Mouse (Mus musculus) spleen, postnatal 36 days (tissue): ENCODE data around the gene Foxn1.

Experiments used
- DNase-seq, 2 experiments: peaks; one replicate each; pipeline ENCODE4 v3.0.0; 2022; ENCODE audit warnings: low spot score in 2 of 2, mixed read lengths in 1 of 2

The Foxn1 gene

GRCm38 (mm10) chr11:78358330-78359007 lies 27.9 kb downstream of the Foxn1 start:
- peak in 1 of 2 experiments; percentile 40 for DNase-seq

DNA sequence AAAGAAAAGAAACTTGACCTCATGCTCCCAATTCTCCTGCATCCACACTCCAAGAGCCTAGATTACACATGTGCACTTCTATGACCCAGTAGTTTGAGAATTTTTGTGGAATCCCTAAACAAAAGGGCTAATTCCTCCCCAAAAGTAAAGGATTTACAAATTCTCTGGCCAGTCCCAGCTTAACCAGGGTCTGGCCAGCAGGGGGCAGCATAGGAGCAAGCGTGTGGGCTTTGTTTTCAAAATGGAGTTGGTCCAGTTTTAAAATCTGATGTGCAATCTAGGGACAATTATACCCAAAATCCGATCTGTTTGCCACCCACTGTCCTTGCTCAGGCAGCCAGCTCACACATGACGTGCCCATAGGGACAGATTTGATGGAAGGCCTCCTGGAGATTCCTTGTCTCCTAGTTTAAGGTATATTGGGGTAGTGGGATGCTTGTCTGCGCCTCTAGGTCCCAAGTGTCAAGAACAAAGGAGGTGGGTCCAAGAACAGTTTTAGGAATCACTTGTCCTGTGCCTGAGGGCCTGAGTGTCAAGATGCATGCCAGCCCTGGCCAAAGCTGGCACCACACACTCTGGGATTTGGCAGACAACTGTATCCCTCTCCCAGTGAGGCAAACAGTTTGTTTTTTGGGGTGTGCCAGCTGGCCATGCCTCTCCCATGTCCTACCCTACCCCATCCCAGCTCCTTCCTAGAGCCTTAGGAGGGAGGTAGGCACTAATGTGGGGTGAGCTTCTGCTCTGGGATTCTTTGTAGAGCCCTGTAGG lies 30.7 kb downstream of the Foxn1 start:
- peak in 1 of 2 experiments; percentile 63 for DNase-seq

DNA sequence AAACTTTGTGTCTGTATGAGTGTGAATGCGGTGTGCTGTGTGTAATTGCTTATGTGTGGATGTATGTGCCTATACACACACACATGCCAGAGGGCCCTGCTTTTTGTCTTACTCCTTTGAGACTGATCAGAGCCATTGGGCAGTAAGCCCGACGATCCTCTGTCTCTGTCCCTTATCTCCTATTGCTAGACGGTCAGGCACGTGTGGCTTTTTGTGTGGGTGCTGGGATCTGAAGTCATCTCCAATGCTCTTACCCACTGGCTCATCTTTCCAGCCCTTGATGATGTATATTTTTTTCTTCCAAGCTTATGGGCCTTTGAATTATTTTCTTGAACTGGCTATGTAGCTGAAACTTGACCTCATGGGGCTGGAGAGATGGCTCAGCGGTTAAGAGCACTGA lies 31.5 kb downstream of the Foxn1 start:
- DNase-seq: no peak

DNA sequence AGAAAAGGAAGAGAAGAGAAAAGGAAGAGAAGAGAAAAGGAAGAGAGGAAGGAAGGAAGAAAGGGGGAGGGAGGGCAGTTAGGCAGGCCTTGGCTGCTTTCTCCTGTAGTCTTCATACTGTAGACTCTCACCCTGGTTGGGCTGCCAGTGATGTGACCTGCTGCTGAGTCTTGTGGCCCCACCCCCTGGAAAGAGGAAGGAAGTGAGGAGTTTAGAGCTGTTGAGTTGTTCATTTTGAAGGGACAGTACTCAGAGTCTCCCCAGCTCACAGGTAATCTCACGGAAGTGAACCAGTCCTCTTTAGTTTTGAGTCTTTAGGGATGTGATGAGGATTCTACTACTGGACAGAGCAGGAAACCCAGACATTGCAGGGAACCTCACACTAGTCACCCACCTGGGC lies 33.3 kb downstream of the Foxn1 start:
- DNase-seq: peak; percentile 84 to 87

- DNase-seq: peak; percentile 59 to 60
Observed at GRCm38 (mm10) chr11:78349441-78350358, 36.7 kb downstream of the Foxn1 start.

DNA sequence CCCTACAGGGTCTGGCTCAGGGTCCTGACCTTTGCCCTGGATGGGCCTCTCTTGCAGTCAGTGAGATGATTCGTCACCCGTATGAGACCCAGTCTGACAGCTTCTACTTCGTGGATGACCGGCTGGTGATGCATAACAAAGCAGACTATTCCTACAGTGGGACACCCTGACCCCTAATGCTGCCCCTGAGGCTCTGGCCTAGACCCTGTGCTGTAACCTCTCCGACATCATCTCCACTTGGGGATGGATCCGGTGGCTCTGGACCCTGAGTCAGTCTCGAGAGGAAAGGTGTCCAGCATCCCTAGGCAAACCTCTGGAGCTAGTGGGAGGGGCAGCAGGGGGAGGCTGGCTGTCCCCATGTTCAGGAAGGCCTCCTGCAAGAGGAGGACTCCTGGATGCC lies 37.9 kb downstream of the Foxn1 start:
- DNase-seq: no peak

- peak; percentile 43 to 54 for DNase-seq
Observed at GRCm38 (mm10) chr11:78347908-78348307, 38.5 kb downstream of the Foxn1 start.

DNA sequence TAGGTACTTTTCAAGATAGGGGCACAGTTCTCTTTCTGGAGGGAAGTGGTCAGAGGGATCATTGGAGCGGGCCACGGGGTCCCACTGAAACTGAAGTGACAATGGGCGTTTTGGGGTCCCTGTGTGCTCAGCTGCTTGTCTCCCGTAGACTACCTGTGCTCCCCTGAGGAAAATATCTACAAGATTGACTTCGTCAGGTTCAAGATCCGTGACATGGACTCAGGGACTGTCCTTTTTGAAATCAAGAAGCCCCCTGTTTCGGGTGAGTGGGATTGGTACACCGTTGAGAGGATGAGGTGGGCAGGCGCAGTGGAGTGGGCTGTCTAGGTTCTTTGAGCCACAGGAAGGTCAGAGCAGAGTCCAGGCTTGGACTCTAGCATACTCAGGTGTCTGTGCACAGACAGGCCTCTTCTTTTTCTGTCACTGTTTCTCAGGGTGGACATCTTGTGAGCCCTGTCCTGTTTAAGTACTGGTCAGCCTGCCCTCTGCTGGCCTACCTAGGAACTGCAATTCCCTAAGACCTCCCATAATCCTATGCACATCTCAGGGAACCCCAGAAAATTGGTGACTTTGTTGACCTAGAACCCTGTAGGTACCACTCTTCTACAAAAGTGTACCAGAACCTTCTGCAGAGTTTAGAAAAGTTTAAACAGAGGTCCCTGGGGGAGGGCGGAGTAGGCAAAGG lies 39.1 kb downstream of the Foxn1 start:
- peak; percentile 47 to 71 for DNase-seq

- DNase-seq: peak in 1 of 2 experiments; percentile 24
Observed at GRCm38 (mm10) chr11:78346326-78347069, 39.9 kb downstream of the Foxn1 start.

DNA sequence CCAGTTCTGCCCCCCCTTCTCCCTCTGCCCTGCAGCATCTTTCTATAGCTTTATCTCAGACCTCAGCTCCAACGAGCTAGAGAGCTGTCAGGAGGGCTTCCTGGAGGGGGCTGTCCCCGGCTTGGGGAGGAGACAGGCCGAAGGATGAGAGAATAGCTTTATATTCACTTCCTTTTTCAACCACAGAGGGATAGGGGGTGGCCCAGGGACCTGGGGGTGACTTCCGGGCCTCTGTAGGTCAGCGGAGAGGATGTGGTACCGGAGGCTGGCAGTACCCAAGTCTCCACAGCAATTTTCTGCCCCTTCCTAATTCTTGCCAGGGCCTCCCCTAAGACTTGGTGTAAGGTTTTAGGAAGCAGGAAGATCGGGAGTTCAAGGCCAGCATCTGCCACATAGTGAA lies 40.6 kb downstream of the Foxn1 start:
- DNase-seq: peak; percentile 85 to 88

DNA sequence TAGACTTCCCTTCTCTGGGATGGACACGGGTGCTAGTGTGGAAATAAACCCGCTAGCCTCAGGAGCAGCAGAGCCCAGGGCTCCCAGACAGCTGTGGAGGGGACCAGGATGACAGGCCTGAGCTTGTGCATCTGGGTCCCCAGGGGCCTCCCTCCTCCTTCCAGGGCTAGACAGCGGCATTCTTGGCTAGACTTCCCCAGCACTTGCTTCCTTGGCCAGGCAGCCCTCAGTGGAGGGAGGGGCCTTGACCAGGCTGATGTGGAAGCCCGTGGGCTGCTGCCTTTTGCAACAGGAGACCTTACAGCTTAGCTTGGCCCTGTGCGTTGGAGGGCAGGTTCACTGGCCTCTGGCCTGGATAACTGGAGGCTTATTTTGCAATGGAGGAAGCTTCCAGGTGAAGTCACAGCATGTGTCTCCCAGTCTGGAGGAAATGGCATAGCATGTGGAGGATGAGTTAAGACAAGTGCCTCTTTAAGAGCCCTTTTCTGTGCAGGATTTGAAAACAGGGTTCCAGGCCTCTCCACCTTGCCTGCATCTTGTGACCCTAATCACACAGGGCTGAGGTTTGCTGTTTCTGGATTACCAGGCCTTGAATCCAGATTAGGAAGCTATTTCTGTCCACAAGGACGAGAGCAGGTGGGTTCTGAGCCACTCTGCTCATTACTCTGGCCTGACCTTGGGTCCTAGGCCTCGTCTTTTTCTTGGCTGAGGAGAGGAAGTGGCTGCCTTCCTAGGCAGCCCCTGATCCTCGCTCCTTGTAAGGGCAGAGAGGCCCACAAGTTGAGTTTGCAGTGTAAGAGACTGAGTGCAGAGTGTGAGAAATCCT lies 41.3 kb downstream of the Foxn1 start:
- DNase-seq: peak; percentile 16 to 23

- peak; percentile 19 to 32 for DNase-seq
Observed at GRCm38 (mm10) chr11:78344328-78344889, 41.9 kb downstream of the Foxn1 start.

DNA sequence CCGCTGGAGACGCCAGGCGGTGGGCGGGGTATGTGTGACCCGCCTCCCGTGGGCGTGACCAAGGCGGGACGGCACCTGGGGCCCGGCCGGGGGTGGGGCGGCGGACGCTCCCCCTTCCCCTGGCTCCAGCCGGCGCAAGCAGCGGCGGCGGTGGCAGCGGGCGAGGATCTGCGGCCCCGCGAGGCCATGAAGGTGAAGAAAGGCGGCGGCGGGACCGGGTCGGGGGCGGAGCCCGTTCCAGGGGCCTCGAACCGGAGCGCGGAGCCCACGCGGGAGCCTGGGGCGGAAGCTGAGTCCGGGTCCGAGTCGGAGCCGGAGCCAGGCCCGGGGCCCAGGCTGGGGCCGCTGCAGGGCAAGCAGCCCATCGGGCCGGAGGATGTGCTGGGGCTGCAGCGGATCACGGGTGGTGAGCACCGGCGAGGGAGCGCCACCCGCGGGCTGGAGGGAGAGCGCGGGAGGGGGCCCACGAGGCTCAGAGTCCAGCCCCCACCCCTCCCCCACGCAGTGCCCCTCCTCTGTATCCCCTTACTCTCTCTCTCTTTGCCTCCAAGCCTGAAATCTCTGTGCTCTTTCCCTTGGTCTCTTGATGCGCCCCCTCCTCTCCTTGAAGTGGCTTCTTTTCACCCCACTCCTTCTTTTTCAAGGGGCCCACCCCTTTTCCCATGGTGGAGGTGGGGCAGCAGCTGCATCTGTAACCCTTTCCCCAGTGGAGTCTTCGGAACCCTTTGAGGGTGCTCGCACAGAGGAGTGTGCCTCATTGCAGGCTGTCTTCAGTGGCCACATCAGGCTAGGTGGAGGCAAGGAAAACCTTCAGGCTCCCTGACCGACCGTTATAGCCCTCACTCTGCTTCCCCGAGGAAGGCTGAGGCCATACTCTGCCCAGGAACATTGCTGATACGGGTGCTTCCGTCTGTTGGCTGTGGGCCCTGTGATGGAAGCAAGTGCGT lies 42.7 kb downstream of the Foxn1 start, which contains the start of gene Unc119:
Gene Unc119, plus strand, starts transcription at position 102 of the 947 bp plus-strand sequence.
- peak; percentile 82 to 83 for DNase-seq

GRCm38 (mm10) chr11:78341702-78342101 lies 44.7 kb downstream of the Foxn1 start:
- no peak for DNase-seq

DNA sequence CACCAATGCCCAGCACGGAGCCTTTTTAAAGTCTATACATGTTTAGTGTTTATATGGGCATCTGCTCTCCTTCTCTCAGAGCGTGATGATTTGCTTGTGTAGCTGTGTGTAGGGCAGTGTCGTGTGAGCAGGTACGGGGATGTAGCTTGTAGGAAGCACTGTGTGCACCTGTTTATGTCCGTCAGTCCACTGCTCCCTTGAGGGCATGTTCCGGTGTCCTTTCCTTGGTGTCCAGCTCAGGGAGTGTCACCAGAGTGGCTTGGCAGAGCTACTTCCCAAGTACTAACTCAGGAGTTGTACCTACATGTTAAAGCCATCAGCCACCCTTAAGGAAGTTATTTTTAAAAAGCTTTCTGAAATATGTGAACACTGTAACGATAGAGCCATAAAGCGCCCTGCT lies 49.3 kb downstream of the Foxn1 start:
- DNase-seq: no peak

DNA sequence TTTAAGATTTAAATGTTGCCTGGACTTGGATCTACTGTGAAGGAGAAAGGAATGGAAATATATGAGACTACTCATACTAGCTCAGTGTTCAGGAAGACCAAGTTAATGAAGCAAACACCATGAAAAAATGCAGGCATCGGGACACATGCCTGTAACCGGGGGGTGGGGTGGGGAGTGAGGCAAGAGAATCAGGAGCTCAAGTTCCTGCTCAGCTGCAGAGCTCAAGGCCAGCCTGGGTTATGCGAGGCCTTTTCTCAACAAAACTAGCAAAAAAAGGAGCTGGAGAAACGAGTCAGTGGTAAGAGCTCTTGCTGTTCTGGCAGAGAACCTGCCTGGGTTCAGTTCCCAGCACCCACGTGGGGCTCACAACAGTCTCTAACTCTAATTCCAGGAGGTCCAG lies 52.4 kb downstream of the Foxn1 start:
- DNase-seq: no peak

DNA sequence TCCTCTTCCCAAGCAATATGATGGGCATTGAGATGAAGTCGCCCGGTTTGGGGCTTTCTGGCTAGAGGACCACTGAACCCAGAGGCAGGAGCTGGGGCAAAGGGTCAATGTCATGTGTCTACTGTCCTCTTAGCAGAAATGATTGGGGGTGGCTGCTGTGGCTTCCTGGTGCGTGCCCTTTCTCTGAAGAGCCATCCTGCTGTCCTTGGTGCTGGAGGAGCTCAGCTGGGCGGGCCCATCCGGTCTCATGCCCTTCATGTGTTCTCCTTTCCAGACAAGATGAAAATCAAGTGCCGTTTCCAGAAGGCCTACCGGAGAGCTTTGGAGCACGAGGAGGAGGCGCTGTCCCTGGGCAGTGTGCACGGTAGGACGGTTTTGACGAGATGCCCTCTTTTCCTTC lies 53.7 kb downstream of the Foxn1 start:
- DNase-seq: no peak

DNA sequence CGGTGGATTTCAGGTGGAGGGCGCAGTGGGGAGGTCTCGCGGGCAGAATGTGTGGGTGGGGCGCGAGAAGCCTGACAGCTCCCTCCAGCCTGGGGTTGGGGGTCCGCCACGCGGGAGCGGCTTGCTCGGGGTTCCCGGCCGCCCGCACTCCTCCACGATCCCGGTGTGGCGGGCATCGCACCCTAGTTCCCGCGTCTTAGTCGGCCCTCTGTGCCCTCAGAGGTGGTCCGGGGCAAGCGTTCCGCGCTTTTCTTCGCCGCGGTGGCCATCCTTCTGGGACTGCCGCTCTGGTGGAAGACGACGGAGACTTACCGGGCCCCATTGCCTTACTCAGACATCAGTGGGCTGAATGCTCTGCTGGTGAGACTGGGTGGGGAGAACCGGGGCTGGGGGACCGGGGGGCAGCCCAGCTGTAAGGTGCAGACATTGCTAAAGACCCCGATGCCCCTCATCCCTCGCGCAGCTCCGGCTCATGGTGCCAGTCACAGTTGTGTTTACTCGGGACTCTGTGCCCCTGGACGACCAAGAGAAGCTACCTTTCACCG lies 57.8 kb downstream of the Foxn1 start:
- no peak for DNase-seq
